Mouse (Mus musculus): ENCODE measurements at regions not wholly inside any gene's neighbourhood (a gene's known extent, or its start where the extent isn't known, plus 50 kb on each side); places are given as distances from the start of the nearest gene placed in this dataset.
A peak's percentile ranks its signal among the peaks of the same experiment; 100 is the strongest.

DNA sequence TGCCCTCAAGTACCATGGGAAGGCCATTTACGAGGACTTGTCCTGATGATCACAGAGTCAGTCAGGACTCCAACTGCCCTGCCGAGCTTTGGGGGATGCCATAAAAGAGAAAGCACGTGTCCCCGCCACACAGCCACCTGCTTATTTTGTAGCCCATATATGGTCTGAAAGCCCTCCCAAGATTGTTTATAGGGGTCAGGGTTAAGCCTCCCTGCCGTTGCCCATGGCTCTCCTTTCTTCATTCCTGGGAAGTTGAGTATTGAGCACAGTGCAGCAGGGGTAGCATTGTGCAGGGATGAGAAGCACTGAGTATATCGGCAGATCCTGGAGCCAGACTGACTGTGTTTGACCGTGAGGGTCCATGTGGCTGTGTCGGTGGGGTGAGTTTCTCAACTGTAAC, 76.4 kb downstream of the Ackr3 start:
- H3K9me3 ChIP-seq, result no peaks in the 10 kb centered on the region
- ATAC-seq (replicated peaks), result no peak
- no peaks in the 10 kb centered on the region for H3K36me3 ChIP-seq (replicated peaks)
- no peak overlapping the region for H3K9ac ChIP-seq
- 68% methylated on average over 8 of the region's 8 CpGs for WGBS
- H3K27ac ChIP-seq, result no peak overlapping the region
- H3K4me3 ChIP-seq, result no peak overlapping the region
- peaks cover 33% of the 10 kb centered on the region for H3K4me1 ChIP-seq
- no peak overlapping the region for H3K4me2 ChIP-seq
- no peaks in the 10 kb centered on the region for H3K27me3 ChIP-seq (replicated peaks)

DNA sequence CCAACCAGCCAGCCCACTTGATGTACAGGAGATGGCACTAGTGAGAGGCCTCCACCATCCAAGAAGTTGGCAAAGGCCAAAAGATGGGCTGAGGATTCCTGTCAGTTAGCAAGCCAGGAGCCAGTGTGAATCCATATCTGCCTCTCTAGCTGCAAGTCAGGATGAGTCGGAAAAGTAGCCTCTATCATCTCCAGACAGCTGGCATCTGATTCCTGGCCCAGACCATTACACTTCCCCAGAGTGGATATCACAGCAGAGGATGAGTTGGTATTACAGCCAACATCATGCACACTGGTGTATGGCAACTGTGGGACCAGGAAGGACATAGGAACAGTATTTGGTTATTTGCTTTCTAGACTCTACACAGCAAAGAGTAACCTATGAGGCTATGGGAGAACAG, 77.5 kb downstream of the Ackr3 start:
- no peaks in the 10 kb centered on the region for H3K9me3 ChIP-seq
- no peaks in the 10 kb centered on the region for H3K27me3 ChIP-seq (replicated peaks)
- H3K9ac ChIP-seq, result no peak overlapping the region
- no peak overlapping the region for H3K4me3 ChIP-seq
- WGBS, result 90% methylated on average over 1 of the region's 1 CpGs
- H3K36me3 ChIP-seq (replicated peaks), result no peaks in the 10 kb centered on the region
- H3K27ac ChIP-seq, result no peak overlapping the region
- no peak for ATAC-seq (replicated peaks)
- H3K4me2 ChIP-seq, result no peak overlapping the region
- H3K4me1 ChIP-seq, result peaks cover 40% of the 10 kb centered on the region

DNA sequence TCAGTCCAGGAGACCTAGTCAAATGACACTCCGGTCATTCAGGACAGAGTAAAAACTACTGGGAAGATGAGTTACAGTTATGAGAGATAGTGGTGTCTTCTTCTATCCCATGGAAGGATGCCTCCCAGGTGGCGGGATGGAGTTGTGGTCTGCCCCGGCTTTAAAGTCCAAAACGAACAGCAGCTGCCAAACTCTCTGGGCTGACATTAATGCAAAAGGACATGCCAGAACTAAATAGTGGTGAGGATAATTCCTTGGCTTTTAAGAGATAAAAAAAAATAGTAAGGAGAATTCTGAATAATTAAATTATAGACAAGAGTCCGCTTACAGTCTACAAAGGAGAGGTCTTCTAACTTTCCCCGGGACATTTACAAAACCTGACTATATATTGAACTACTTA, 78.2 kb downstream of the Ackr3 start:
- Histone ChIP-seq H3K36me3 (replicated peaks) (no peaks in the 10 kb centered on the region), H3K27ac (no peak overlapping the region), H3K9ac (no peak overlapping the region), H3K27me3 (replicated peaks) (no peaks in the 10 kb centered on the region), H3K4me3 (no peak overlapping the region), H3K4me1 (peaks cover 40% of the 10 kb centered on the region), H3K9me3 (no peaks in the 10 kb centered on the region), H3K4me2 (no peak overlapping the region)
- 78% methylated on average over 6 of the region's 6 CpGs for WGBS
- ATAC-seq (replicated peaks), result no peak

DNA sequence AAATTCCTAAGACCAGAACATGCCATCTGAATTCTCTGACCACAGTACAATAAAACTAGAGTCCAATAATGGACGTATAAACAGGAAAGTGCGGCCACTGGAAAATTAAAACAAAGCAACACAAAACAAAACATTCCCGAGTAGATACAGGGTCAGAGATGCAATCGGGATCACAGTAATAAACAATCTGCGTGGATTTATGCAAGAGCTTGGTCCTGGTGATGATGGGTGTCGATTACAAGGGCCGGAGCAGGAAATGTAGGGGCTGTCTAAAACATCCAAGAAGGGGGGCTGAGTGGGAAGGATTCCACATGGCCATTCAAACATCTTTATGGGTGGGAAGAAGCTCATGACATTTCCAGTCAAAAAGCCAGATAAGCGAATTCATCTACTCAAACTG, 78.6 kb downstream of the Ackr3 start:
- H3K36me3 ChIP-seq (replicated peaks), result no peaks in the 10 kb centered on the region
- no peak overlapping the region for H3K27ac ChIP-seq
- WGBS, result 87% methylated on average over 8 of the region's 8 CpGs
- H3K9ac ChIP-seq, result no peak overlapping the region
- no peaks in the 10 kb centered on the region for H3K27me3 ChIP-seq (replicated peaks)
- H3K4me3 ChIP-seq, result no peak overlapping the region
- H3K4me2 ChIP-seq, result no peak overlapping the region
- peaks cover 38% of the 10 kb centered on the region for H3K4me1 ChIP-seq
- no peak for ATAC-seq (replicated peaks)
- H3K9me3 ChIP-seq, result no peaks in the 10 kb centered on the region

DNA sequence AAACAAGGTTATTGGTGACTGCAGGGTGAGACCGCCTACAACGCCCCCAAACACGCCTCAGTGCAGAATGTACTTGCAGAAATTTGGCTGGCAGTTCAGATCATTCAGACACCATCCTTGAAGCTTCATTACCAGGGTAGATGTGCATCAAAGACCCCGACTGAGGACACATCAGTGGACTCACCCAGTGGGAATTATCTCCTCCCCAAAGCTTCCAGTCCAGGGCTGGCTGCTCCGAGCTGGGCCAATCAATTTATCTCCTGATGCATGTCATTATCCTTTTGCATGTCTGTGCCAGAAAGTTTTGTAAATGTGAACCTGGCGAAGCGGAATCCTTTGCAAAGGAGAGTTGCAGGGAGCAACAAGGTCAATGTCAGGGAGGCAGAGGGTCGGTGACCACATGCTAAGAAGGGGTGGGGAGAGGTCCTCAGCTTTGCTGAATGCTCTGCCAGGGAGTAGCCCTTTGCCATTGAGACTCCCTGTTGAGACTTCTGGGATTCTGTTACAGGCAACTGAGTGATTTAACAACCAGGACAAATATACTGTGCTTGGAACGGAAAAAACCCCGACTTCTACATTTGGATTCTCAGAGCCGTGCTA, 79.5 kb downstream of the Ackr3 start:
- no peaks in the 10 kb centered on the region for H3K27me3 ChIP-seq (replicated peaks)
- no peak for ATAC-seq (replicated peaks)
- no peaks in the 10 kb centered on the region for H3K36me3 ChIP-seq (replicated peaks)
- H3K27ac ChIP-seq, result peak overlapping the region; percentile 49
- no peaks in the 10 kb centered on the region for H3K9me3 ChIP-seq
- H3K4me2 ChIP-seq, result no peak overlapping the region
- H3K4me1 ChIP-seq, result peaks cover 35% of the 10 kb centered on the region
- H3K9ac ChIP-seq, result no peak overlapping the region
- H3K4me3 ChIP-seq, result no peak overlapping the region
- 32% methylated on average over 11 of the region's 11 CpGs for WGBS

DNA sequence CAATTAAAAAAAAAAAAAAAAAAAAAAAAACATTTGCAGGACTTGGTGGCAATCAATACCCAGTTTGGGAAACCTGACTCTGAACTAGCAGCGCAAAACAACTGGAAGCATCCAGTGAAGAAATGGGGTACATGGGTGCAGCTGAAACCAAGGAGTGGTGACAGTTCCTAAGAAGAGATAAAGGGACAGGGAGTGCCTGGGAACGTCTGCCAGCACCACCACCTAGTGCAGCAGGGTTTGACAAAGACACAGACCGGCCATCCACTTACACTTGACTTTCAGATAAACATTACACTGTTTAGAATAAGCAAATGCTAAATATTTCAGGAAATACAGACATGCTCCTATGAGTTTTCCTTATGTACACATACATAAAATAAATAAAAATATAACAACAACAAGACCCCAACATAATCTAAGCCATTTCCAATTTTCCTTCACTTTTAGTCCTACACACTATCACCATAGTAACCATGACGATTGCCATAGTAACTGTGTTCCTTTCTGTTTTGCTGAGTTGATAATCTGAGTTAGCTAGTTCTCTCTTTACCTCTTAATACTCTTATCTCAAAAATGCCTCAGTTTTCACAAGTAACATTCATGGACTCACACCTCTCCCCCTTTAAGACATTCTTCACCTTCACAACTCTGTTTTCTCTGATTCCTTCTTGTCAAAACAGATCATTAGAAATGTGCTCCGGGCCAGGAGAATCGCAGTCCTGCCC, 80.3 kb downstream of the Ackr3 start:
- 0 out of 2 replicates have a peak, but pooled peaks have one; percentile 51 for ATAC-seq (replicated peaks)
- H3K4me1 ChIP-seq, result peaks cover 35% of the 10 kb centered on the region
- WGBS, result 58% methylated on average over 6 of the region's 6 CpGs
- H3K9me3 ChIP-seq, result no peaks in the 10 kb centered on the region
- no peak overlapping the region for H3K9ac ChIP-seq
- H3K4me3 ChIP-seq, result no peak overlapping the region
- no peaks in the 10 kb centered on the region for H3K27me3 ChIP-seq (replicated peaks)
- H3K27ac ChIP-seq, result peak overlapping the region; percentile 71
- no peak overlapping the region for H3K4me2 ChIP-seq
- no peaks in the 10 kb centered on the region for H3K36me3 ChIP-seq (replicated peaks)

DNA sequence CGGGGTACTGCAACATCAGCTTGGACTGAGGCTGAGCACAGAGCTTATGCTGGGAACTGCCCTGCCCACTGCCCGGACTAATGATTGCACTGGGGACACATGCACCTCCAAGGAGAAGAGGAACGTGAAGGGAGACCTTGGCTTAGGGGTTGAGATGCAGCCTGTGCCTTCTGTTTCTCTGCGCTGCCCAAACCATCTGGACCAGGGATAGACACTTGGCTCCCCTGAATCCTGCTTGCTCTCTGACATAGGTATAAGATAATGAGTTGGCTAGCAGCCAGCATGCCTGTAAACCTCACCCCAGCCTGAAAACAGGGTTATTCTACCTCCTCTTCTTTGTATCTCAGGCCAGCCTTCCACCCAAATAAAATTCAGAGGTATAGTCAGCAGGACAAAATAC, 81.5 kb downstream of the Ackr3 start:
- Histone ChIP-seq H3K4me3 (no peak overlapping the region), H3K4me1 (peaks cover 44% of the 10 kb centered on the region), H3K4me2 (no peak overlapping the region), H3K27me3 (replicated peaks) (no peaks in the 10 kb centered on the region), H3K27ac (peak overlapping the region; percentile 71; the same call in 1 of the 2 replicates), H3K9me3 (no peaks in the 10 kb centered on the region), H3K9ac (no peak overlapping the region), H3K36me3 (replicated peaks) (no peaks in the 10 kb centered on the region)
- no peak for ATAC-seq (replicated peaks)
- 23% methylated on average over 4 of the region's 4 CpGs for WGBS

DNA sequence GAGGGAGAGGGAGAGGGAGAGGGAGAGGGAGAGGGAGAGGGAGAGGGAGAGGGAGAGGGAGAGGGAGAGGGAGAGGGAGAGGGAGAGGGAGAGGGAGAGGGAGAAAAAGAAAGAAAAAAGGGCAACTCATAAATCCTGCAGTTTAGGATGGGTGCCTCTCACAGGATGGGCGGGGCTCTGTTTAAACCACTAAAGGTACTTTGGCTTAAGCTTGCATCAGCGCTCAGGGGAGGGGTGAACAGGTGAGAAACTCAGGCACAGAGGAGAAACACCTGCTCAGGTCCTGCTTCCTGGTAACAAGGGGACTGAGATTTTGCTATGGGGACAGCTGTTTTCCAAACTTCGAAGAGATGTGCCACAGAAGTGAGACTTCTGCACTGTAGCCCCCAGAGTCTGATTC, 83.5 kb downstream of the Ackr3 start:
- Histone ChIP-seq H3K4me2 (no peak overlapping the region), H3K4me3 (no peak overlapping the region), H3K4me1 (peaks cover 50% of the 10 kb centered on the region), H3K9ac (no peak overlapping the region), H3K9me3 (no peaks in the 10 kb centered on the region), H3K27ac (no peak overlapping the region), H3K36me3 (replicated peaks) (no peaks in the 10 kb centered on the region), H3K27me3 (replicated peaks) (no peaks in the 10 kb centered on the region)
- 89% methylated on average over 3 of the region's 3 CpGs for WGBS
- ATAC-seq (replicated peaks), result no peak

DNA sequence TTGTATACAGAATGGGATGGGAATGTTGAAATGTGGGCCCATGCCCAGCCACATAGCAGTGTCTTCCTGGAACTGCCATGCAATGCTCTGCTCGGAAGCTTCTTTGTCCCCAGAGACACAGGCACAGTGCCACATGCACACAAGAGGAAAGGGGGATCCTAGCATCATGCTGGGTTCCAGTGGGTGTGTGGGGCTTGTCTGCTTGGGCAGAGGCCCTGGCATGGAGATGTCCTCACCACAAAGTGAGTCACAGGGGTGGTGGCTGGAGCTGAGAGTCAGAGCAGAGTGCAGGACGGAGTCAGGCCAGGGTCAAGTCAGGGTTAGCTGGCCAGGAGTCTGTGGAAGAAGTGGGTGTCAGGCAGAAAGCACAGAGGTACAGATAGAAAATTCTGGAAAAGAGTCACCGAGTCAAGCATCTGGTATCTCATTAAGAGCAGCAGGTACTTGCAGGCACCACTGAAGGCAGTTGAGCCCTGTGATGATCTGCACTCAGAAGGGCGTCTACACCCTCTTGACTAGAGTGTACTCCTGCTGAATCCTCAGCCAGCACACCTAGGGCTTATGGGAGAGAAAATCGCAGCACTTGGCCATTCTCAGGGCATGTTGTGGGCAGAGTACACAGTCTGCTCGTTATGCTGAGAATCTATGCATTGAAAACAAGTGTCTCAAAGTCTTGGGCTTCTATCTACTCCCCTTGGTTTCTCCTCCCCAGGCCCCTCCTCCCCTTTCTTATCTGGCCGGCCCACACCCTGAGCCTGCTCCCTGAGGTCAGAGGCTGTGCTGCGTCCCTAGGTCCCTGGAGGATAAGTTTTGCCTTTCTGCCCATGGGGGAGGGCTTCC, 85.3 kb downstream of the Ackr3 start:
- WGBS, result 46% methylated on average over 8 of the region's 8 CpGs
- no peaks in the 10 kb centered on the region for H3K9me3 ChIP-seq
- no peaks in the 10 kb centered on the region for H3K36me3 ChIP-seq (replicated peaks)
- no peak overlapping the region for H3K27ac ChIP-seq
- H3K4me2 ChIP-seq, result no peak overlapping the region
- peaks cover 33% of the 10 kb centered on the region for H3K4me1 ChIP-seq
- no peaks in the 10 kb centered on the region for H3K27me3 ChIP-seq (replicated peaks)
- no peak overlapping the region for H3K9ac ChIP-seq
- no peak; the same call in 1 of the 2 replicates for ATAC-seq (replicated peaks)
- H3K4me3 ChIP-seq, result no peak overlapping the region

DNA sequence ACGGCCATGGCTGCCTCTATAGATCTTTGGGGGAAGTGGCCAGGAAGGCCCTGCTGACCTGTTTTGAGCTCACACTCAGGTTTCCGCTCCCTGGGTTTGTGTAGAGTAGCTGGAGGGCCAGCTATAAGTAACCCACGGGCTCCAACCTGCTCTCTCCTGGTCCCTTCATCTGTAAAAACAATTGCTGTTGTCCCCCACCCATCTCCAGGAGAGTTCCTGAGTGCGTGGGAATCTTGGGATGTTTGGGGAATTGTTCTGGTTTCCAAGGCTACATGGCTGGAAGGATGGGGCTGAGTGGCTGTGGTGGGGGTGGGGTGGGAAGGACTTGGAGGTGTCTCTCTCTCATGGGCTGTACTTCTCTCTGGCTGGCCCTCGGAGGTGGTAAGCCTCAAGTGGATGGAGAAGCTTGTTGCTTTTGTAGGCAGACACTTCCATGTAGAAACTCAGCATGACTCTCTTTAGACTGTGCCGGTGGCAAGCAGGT, 86.0 kb downstream of the Ackr3 start:
- no peak overlapping the region for H3K4me2 ChIP-seq
- H3K27ac ChIP-seq, result peak overlapping the region; percentile 65
- H3K36me3 ChIP-seq (replicated peaks), result no peaks in the 10 kb centered on the region
- WGBS, result 14% methylated on average over 6 of the region's 6 CpGs
- no peaks in the 10 kb centered on the region for H3K9me3 ChIP-seq
- H3K27me3 ChIP-seq (replicated peaks), result no peaks in the 10 kb centered on the region
- H3K4me3 ChIP-seq, result no peak overlapping the region
- no peak overlapping the region for H3K9ac ChIP-seq
- ATAC-seq (replicated peaks), result peak; percentile 38
- peaks cover 26% of the 10 kb centered on the region for H3K4me1 ChIP-seq

DNA sequence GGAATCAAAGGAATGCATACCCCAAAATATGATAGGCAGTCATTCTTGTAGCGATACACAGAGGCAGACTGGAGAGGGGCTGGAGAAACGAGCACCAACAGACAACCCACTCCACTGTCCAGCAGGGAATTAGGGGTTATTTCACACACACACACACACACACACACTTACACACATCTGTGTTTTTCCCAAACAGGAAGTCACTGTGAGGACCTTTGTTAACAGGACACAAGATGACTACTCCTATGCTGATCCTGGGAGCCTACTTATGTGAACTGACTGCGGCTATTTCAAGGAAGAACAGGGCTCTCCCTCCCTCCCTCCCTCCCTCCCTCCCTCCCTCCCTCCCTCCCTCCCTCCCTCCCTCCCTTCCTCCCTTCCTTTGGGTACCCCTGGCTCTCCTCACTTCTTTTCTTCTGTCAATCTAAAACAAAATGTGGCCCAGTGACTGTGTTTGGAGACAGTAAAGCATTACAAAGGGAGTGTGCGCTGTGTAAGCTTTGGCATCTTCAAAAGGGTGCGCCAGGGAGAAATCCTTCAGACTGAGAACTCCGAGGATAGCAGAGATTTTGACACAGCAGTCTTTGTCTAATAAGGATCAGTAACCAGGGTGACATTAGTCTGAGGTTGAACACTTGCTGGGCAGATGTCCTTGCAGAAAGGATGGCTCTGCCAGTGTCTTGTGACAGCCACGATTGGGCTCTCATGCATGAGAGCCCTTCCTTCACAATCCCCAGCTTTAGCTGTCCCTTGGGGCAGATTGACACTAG, 86.8 kb downstream of the Ackr3 start:
- peak; percentile 44 for ATAC-seq (replicated peaks)
- Histone ChIP-seq H3K9me3 (no peaks in the 10 kb centered on the region), H3K36me3 (replicated peaks) (no peaks in the 10 kb centered on the region), H3K27ac (0 out of 2 replicates have a peak overlapping the region, but pooled peaks have one; percentile 65), H3K9ac (no peak overlapping the region), H3K4me3 (no peak overlapping the region), H3K4me2 (no peak overlapping the region), H3K4me1 (peaks cover 18% of the 10 kb centered on the region), H3K27me3 (replicated peaks) (no peaks in the 10 kb centered on the region)
- WGBS, result 19% methylated on average over 7 of the region's 7 CpGs

DNA sequence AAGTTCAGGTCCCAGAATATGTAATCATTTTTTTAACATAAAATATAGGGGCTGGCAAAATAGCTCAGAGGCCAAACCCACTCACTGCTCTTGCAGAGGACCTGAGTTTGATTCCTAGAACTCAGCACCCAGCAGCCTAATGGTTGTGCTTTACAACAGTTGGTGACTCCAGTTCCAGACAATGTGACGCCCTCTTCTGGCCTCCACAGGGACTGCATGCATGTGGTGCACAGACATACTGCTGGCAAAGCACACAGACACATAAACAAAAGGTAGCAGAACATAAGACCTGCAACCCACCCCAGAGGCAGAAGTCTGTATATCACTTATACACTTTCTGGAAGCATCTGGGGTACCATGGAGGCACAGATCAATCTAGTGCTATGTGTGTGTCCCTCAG, 87.5 kb downstream of the Ackr3 start:
- peaks cover 15% of the 10 kb centered on the region for H3K4me1 ChIP-seq
- H3K4me3 ChIP-seq, result no peak overlapping the region
- ATAC-seq (replicated peaks), result no peak
- WGBS, result 79% methylated on average over 1 of the region's 1 CpGs
- no peaks in the 10 kb centered on the region for H3K36me3 ChIP-seq (replicated peaks)
- no peaks in the 10 kb centered on the region for H3K27me3 ChIP-seq (replicated peaks)
- H3K4me2 ChIP-seq, result no peak overlapping the region
- no peaks in the 10 kb centered on the region for H3K9me3 ChIP-seq
- H3K27ac ChIP-seq, result no peak overlapping the region
- no peak overlapping the region for H3K9ac ChIP-seq
